Mouse (Mus musculus) hindbrain, embryonic 15.5 days (tissue): ENCODE measurements around the gene Lrrc8b. TPM values are rescaled to one million over a fixed set of nuclear protein-coding genes. Genes with fewer than 3 reads are reported as not detected.

ENCODE experiments used
- ATAC-seq: fragments of 200-750 bp; cut with Nextera tagmentation; 2 replicates; pipeline ENCODE4 v1.8.0; 2017; ENCODE audit warnings: low read depth, moderate number of reproducible peaks, moderate TSS enrichment; ENCODE audit not compliant: low FRiP score
- H3K27ac ChIP-seq: fragments of 300-500 bp; sonication (generic); replicated peaks from 2 replicates; pipeline ENCODE4 v1.5.1; 2015; ENCODE audit warnings: mild to moderate bottlenecking, inconsistent platforms
- H3K27me3 ChIP-seq: fragments of 300-500 bp; sonication (generic); 2 replicates; pipeline ENCODE4 v1.6.1; 2015; ENCODE audit warnings: control low read depth, inconsistent platforms
- H3K36me3 ChIP-seq: fragments of 300-500 bp; sonication (generic); 2 replicates; pipeline ENCODE4 v1.6.1; 2015; ENCODE audit warnings: control low read depth, inconsistent platforms
- H3K4me1 ChIP-seq: fragments of 300-500 bp; sonication (generic); replicated peaks from 2 replicates; pipeline ENCODE4 v1.6.1; 2015; ENCODE audit warnings: control low read depth, inconsistent platforms
- H3K4me2 ChIP-seq: fragments of 300-500 bp; sonication (generic); 2 replicates; pipeline ENCODE4 v1.6.1; 2015; ENCODE audit warnings: moderate library complexity, mild to moderate bottlenecking, inconsistent platforms
- H3K4me3 ChIP-seq: fragments of 300-500 bp; sonication (generic); 2 replicates; pipeline ENCODE4 v1.5.1; 2015; ENCODE audit warnings: mild to moderate bottlenecking, inconsistent platforms
- H3K9ac ChIP-seq: fragments of 300-500 bp; sonication (generic); 2 replicates; pipeline ENCODE4 v1.6.1; 2015; ENCODE audit warnings: inconsistent platforms
- H3K9me3 ChIP-seq: fragments of 300-500 bp; sonication (generic); 2 replicates; pipeline ENCODE4 v1.6.1; 2016; ENCODE audit warnings: control low read depth, inconsistent platforms
- WGBS: fragments of 180-500 bp; shearing (Covaris S2); methylation state at CpG from one replicate; pipeline ENCODE4 v1.1.7; 2015; 5-methylcytosine and 5-hydroxymethylcytosine counted together
- polyA plus RNA-seq: library from polyadenylated mRNA; unstranded; fragments of >200 nt; fragmentation: Nextera tagmentation; extraction: Ambion mirVana; gene quantifications from 2 replicates; pipeline ENCODE4 v1.2.1, GENCODE M21; 2015

Lrrc8b gene
- polyA plus RNA-seq, 1 experiment from 2014 or later: 17.7 TPM

GRCm38 (mm10) chr5:105526107-105526645, 110.6 kb downstream of the Lrrc8b start:
- Histone ChIP-seq H3K9ac (no peak overlapping the region), H3K27me3 (no peaks in the 10 kb centered on the region), H3K9me3 (no peaks in the 10 kb centered on the region), H3K27ac (no peak overlapping the region), H3K4me1 (peaks cover 3% of the 10 kb centered on the region), H3K36me3 (peaks cover 14% of the 10 kb centered on the region; the same call in 1 of the 2 replicates), H3K4me2 (no peak overlapping the region), H3K4me3 (no peak overlapping the region)
- 93% methylated on average over 4 of the region's 4 CpGs for WGBS
- no peak for ATAC-seq

DNA sequence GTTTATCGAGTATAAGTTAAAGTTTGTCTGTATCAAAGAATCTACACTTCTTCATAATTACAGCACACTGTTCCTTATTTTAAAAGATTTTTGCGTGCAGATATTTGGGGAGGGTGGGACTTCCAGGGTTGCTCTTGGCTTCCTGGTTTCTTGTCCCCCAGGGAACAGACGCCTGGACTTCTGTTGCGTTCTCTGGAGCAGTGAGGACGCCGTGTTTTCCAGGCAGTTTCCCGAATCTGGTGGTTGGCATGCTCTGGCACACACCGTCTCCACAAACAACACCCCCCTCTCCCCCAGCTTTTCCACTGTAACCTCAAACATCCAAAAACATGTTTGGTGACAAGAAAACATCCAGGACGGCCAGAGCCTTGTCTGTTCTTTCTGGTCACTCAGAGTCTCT, 111.2 kb downstream of the Lrrc8b start:
- no peak overlapping the region for H3K4me3 ChIP-seq
- no peak for ATAC-seq
- H3K4me2 ChIP-seq: no peak overlapping the region
- no peaks in the 10 kb centered on the region for H3K27me3 ChIP-seq
- H3K36me3 ChIP-seq: peaks cover 14% of the 10 kb centered on the region; the same call in 1 of the 2 replicates
- WGBS: 93% methylated on average over 9 of the region's 9 CpGs
- H3K9me3 ChIP-seq: no peaks in the 10 kb centered on the region
- H3K4me1 ChIP-seq: no peaks in the 10 kb centered on the region; the same call in 1 of the 2 replicates
- H3K9ac ChIP-seq: no peak overlapping the region
- no peak overlapping the region for H3K27ac ChIP-seq

DNA sequence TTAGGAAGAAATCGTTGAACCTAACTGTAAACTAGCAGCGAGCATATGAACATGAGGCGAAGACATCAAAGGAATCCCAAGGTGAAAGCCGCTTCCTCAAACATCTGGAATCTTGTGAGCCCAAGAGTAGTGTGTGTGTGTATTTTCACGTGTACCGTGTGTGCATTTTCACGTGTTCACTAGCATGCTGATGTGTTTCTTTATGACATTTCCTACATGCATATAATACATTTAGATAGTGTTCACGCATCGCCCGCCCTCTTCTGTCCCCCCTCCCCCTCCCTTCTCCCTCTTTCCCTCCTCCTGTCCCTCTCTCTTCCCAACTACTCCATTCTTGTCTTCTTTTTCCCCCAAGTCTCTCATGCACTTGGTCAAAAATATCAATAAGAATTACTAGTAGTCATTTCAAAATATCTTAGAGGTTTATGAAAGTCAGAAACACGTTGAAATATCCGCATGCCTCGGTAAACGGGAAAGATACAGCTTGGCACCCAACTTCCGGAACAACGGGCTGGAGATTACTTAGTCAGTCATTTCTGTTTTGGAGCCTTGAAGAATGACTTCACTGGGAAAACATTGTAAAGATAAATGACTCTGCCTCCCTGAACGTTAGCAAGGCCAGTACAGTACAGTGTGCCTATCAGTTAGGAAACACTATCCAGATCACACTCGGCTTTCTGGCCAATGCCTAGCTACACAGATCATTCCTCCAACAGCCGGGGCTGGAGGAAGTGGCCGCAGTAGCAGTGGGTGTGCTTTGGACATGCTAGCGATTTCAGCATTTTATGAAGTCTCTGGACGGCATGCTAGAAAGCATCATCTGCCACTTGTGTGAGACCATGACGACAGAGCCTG, 112.1 kb downstream of the Lrrc8b start:
- H3K4me3 ChIP-seq: no peak overlapping the region
- no peak overlapping the region for H3K9ac ChIP-seq
- WGBS: 93% methylated on average over 23 of the region's 23 CpGs
- H3K27me3 ChIP-seq: no peaks in the 10 kb centered on the region
- H3K36me3 ChIP-seq: peaks cover 14% of the 10 kb centered on the region; the same call in 1 of the 2 replicates
- H3K4me1 ChIP-seq: no peaks in the 10 kb centered on the region; the same call in 1 of the 2 replicates
- no peak for ATAC-seq
- no peak overlapping the region for H3K4me2 ChIP-seq
- H3K9me3 ChIP-seq: no peaks in the 10 kb centered on the region
- H3K27ac ChIP-seq: no peak overlapping the region

DNA sequence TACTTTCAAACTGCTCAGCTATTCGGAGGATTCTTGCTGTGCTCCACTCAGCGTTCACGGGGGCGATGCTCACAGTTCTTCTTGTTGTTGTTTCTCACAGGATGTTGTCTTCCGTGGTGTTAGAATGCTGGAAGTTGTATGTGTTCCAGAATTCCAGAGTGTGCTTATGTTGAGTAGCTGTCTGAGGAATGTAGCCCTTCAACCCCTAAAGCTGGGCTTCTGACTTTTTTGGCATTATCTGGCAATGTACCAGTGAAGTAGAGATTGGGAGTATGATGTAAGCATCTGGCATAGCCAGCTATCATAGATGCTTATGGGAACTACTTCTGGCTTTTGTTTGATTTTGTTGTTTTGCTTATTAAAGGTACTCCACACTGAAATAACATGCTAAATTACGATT, 115.0 kb downstream of the Lrrc8b start:
- Histone ChIP-seq H3K9me3 (no peaks in the 10 kb centered on the region), H3K4me2 (no peak overlapping the region), H3K27me3 (no peaks in the 10 kb centered on the region), H3K9ac (no peak overlapping the region), H3K36me3 (peaks cover 12% of the 10 kb centered on the region; the same call in 1 of the 2 replicates), H3K27ac (no peak overlapping the region), H3K4me3 (no peak overlapping the region), H3K4me1 (no peaks in the 10 kb centered on the region)
- WGBS: 70% methylated on average over 6 of the region's 6 CpGs
- ATAC-seq: no peak

DNA sequence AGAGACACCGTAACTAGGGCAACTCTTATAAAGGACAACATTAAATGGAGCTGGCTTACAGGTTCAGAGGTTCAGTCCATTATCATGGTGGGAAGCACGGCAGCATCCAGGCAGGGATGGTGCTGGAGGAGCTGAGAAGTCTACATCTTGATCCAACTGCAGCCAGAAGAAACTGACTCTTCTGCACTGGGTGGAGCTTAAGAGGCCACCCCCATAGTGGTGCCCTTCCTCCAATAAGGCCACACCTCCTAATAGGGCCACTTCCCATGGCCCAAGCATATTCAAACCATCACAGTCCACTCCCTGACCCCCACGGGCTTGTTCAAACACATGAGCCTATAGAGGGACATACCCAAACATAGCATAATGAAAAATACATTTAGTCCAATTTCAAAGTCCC, 119.6 kb downstream of the Lrrc8b start:
- no peaks in the 10 kb centered on the region for H3K4me1 ChIP-seq
- H3K27me3 ChIP-seq: no peaks in the 10 kb centered on the region
- WGBS: 95% methylated on average over 3 of the region's 3 CpGs
- no peak overlapping the region for H3K4me2 ChIP-seq
- H3K27ac ChIP-seq: no peak overlapping the region
- no peak overlapping the region for H3K4me3 ChIP-seq
- no peaks in the 10 kb centered on the region; the same call in 1 of the 2 replicates for H3K36me3 ChIP-seq
- ATAC-seq: no peak
- H3K9ac ChIP-seq: no peak overlapping the region
- H3K9me3 ChIP-seq: no peaks in the 10 kb centered on the region

GRCm38 (mm10) chr5:105536172-105536571, 120.6 kb downstream of the Lrrc8b start:
- H3K4me2 ChIP-seq: no peak overlapping the region
- 93% methylated on average over 2 of the region's 2 CpGs for WGBS
- H3K36me3 ChIP-seq: no peaks in the 10 kb centered on the region; the same call in 1 of the 2 replicates

GRCm38 (mm10) chr5:105537101-105537723, 121.6 kb downstream of the Lrrc8b start:
- ATAC-seq: no peak
- Histone ChIP-seq H3K4me2 (no peak overlapping the region), H3K36me3 (no peaks in the 10 kb centered on the region; the same call in 1 of the 2 replicates), H3K4me1 (no peaks in the 10 kb centered on the region), H3K9me3 (no peaks in the 10 kb centered on the region), H3K9ac (no peak overlapping the region), H3K27me3 (no peaks in the 10 kb centered on the region), H3K27ac (no peak overlapping the region), H3K4me3 (no peak overlapping the region)
- WGBS: 69% methylated on average over 11 of the region's 11 CpGs

More at GRCm38 (mm10) chr5:105536172-105536571, 120.6 kb downstream of the Lrrc8b start:
- Histone ChIP-seq H3K9me3 (no peaks in the 10 kb centered on the region), H3K27ac (no peak overlapping the region), H3K4me1 (no peaks in the 10 kb centered on the region), H3K9ac (no peak overlapping the region), H3K27me3 (no peaks in the 10 kb centered on the region), H3K4me3 (no peak overlapping the region)
- ATAC-seq: no peak

Other genes with a start within 250 kb of the Lrrc8b start
- 1.6 and 2.1 TPM in 2 replicates for gene Gbp10, start 176.2 kb upstream of the Lrrc8b start, polyA plus RNA-seq
- 0.38 and 0.58 TPM in 2 replicates for gene Gm43302, start 122.1 kb upstream of the Lrrc8b start, polyA plus RNA-seq
- gene Gbp6, start 122.1 kb upstream of the Lrrc8b start, polyA plus RNA-seq: 3.5 and 4.4 TPM in 2 replicates
- 16.4 and 19.3 TPM in 2 replicates for gene Lrrc8c, start 103.6 kb downstream of the Lrrc8b start, polyA plus RNA-seq